Mouse (Mus musculus) gastrocnemius, adult 18-20 months (tissue): ENCODE results near the gene Elavl2. TPM values are rescaled to one million over a fixed set of nuclear protein-coding genes. Genes with fewer than 3 reads are reported as not detected.

Source experiments
- DNase-seq: peaks from one replicate; pipeline ENCODE4 v3.0.0; 2021; ENCODE audit warnings: low spot score
- microRNA-seq: library from miRNA; unstranded; fragments of <30 nt; microRNA quantifications from one replicate; pipeline ENCODE4 v1.2.0, GENCODE M21; 2021
- total RNA-seq, 2 experiments: library from RNA; stranded (reverse); gene quantifications; 2 replicates each; pipeline ENCODE4 v1.2.3; 2021

The Elavl2 gene
- total RNA-seq, 2 experiments from 2014 or later: not detected

DNA sequence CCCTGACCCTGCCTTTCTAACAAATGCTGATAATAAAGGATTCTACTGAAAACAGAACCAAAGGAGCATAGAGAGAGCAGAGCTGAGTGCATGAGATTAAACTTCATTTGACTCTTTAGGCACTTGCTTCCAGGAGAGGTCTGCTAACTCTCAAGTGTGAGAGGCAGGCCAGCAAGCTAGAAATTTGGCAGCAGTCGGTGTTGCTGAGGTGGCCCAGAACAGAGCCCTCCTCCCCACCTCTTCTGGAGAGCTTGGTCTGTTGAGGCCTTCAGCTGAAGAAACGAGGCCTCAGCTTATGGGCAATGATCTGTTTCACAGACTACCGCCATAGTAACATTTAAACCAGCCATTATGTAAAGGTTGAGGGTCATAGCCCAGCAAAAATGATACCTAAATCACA is 186.7 kb downstream of the Elavl2 start:
- DNase-seq: no peak

GRCm38 (mm10) chr4:91208415-91209292 is 191.9 kb downstream of the Elavl2 start:
- DNase-seq: no peak

Small RNAs within 50 kb of the gene (microRNA-seq; reads per million reads assigned to microRNA genes)
- not detected for gene Mir6402
